Mouse (Mus musculus): ENCODE measurements around the gene Ccdc9.

The Ccdc9 gene

GRCm38 (mm10) chr7:16286026-16286961 lies at the start of gene Ccdc9:
Gene Ccdc9 (minus strand): TSS chr7:16286795.
- in situ Hi-C loops (cut with MseI, MboI) = no loop called here

GRCm38 (mm10) chr7:16329146-16329545 lies 42.6 kb upstream of the Ccdc9 start:
- in situ Hi-C loops (cut with MseI, MboI) = no loop called here

GRCm38 (mm10) chr7:16326607-16326971 lies 40.0 kb upstream of the Ccdc9 start:
- in situ Hi-C loops (cut with MseI, MboI) = no loop called here

- in situ Hi-C loops (cut with MseI, MboI) = no loop called here
These were observed 39.5 kb upstream of the Ccdc9 start for GRCm38 (mm10) chr7:16325920-16326606.

- in situ Hi-C loops (cut with MseI, MboI) = no loop called here
These were observed 38.1 kb upstream of the Ccdc9 start for GRCm38 (mm10) chr7:16324661-16325060.

- in situ Hi-C loops (cut with MseI, MboI) = no loop called here
These were observed 33.9 kb upstream of the Ccdc9 start for GRCm38 (mm10) chr7:16320479-16320878.

- in situ Hi-C loops (cut with MseI, MboI) = no loop called here
These were observed 32.6 kb upstream of the Ccdc9 start for GRCm38 (mm10) chr7:16319216-16319615.

- in situ Hi-C loops (cut with MseI, MboI) = no loop called here
These were observed 30.5 kb upstream of the Ccdc9 start for GRCm38 (mm10) chr7:16317094-16317493.

- in situ Hi-C loops (cut with MseI, MboI) = no loop called here
These were observed 28.7 kb upstream of the Ccdc9 start for GRCm38 (mm10) chr7:16315222-16315759.

- in situ Hi-C loops (cut with MseI, MboI) = no loop called here
These were observed 27.7 kb upstream of the Ccdc9 start for GRCm38 (mm10) chr7:16314221-16314775.

GRCm38 (mm10) chr7:16313481-16314220 lies 27.1 kb upstream of the Ccdc9 start:
- in situ Hi-C loops (cut with MseI, MboI) = no loop called here

GRCm38 (mm10) chr7:16312672-16313311 lies 26.2 kb upstream of the Ccdc9 start:
- in situ Hi-C loops (cut with MseI, MboI) = no loop called here

- in situ Hi-C loops (cut with MseI, MboI) = no loop called here
These were observed 25.5 kb upstream of the Ccdc9 start for GRCm38 (mm10) chr7:16312011-16312671.

- in situ Hi-C loops (cut with MseI, MboI) = no loop called here
These were observed 24.9 kb upstream of the Ccdc9 start for GRCm38 (mm10) chr7:16311453-16312004.

GRCm38 (mm10) chr7:16310521-16311452 lies 24.2 kb upstream of the Ccdc9 start:
- in situ Hi-C loops (cut with MseI, MboI) = no loop called here

- in situ Hi-C loops (cut with MseI, MboI) = no loop called here
These were observed 23.5 kb upstream of the Ccdc9 start for GRCm38 (mm10) chr7:16310020-16310520.

GRCm38 (mm10) chr7:16309318-16310019 lies 22.9 kb upstream of the Ccdc9 start:
- in situ Hi-C loops (cut with MseI, MboI) = no loop called here
